ENCODE assay signal across 8 mouse cellular contexts in the genomic region with DNA sequence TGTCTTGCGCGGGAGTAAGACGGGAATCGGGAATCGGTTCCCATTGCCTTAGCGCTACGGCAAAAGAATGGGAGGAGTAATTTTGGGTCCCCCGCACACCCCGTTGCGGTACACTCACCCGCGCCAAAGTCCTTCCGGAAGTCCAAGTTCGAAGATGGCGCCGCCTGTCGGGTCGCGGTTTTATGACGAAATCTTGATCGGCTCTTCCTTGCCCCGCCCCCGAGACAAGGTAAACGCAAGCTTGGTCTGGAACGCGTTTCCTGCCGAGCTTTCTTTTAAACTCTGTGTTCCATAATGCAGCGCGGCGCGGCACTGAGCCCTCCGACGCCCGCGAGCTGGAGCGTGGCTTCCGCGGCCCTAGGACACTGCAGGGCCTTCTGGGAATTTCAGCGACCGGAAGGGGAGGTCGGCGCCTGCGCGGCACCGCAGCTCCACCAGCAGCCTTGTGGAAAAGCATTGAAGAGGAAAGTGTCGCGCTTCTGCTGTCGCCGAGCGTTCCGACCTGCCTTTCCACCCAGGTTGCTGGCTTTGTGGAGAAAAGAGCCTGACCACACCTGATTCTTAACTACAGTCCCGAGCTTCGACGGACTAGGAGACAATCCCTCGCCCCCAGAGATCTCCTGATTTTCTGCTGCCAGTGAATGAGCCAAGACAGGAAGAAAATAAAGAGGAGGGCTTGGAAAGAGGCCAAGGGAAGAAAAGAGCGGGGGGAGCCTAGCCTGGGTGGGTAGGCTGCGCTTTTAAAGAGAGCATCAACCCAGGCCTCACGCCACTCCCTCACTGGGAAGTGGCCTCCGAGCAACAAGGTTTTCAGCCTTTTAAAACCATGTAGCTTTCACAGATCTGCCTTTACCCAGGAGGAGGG. TPM values are rescaled to one million over a fixed set of nuclear protein-coding genes. Genes with fewer than 3 reads are reported as not detected.
A peak's percentile ranks its signal among the peaks of the same experiment; 100 is the strongest.
DNase-seq lines count a peak whose midpoint lies in the region; ATAC-seq lines count a peak whose summit lies in the region.

TSS of gene Gm29609 (minus strand) at position 146 of the 865 bp plus-strand sequence.
TSS of gene Gtf3c2 (minus strand) at position 379 of the 865 bp plus-strand sequence.

- H3K4me3 ChIP-seq in heart, embryonic 14.5 days (ENCODE audit: control insufficient read depth in 1 of 2, insufficient read depth in 1 of 2, low read depth in 1 of 2, low read length in 2 of 2) = peak within 1 kb of the TSS; percentile 74 to 82
- peak within 1 kb of the TSS; percentile 96 for H3K4me3 ChIP-seq in liver, embryonic 13.5 days (replicated peaks)
- peak within 1 kb of the TSS; percentile 82 for H3K4me3 ChIP-seq in stomach, embryonic 16.5 days (replicated peaks; ENCODE audit: low read length)

- H3K4me2 ChIP-seq in heart, embryonic 14.5 days (ENCODE audit: low read length) = peak within 1 kb of the TSS; percentile 97
- H3K4me2 ChIP-seq in liver, embryonic 13.5 days = peak within 1 kb of the TSS; percentile 92
- peak within 1 kb of the TSS; percentile 84 for H3K4me2 ChIP-seq in stomach, embryonic 16.5 days (ENCODE audit: low read depth, low read length)

- peak; percentile 90 for DNase-seq in c-Kit-negative CD71-positive TER-119-positive erythroid progenitor cells, embryonic 14.5 days (ENCODE audit: low read depth, low spot score)
- DNase-seq in fibroblast of lung, adult 2 months (ENCODE audit: low read depth) = peak; percentile 92
- DNase-seq in kidney, postnatal 14 days = peak; percentile 96
- peak; percentile 83 for DNase-seq in liver, embryonic 13.5 days
- peak; percentile 91 for DNase-seq in neural tube, embryonic 10.5 days (ENCODE audit: extremely low spot score, low spot score)

- H3K9ac ChIP-seq in heart, embryonic 14.5 days (ENCODE audit: low read length) = peak within 1 kb of the TSS; percentile 79
- H3K9ac ChIP-seq in liver, embryonic 13.5 days = peak within 1 kb of the TSS; percentile 89
- H3K9ac ChIP-seq in stomach, embryonic 16.5 days (ENCODE audit: low read length) = peak within 1 kb of the TSS; percentile 81

- ATAC-seq in CD4-positive, CD25-positive, alpha-beta regulatory T cell, adult 4 months = peak; percentile 94
- peak; percentile 98 for ATAC-seq in heart, embryonic 14.5 days (ENCODE audit: insufficient number of reproducible peaks, insufficient read depth, low FRiP score, low read depth)
- peak; percentile 91 for ATAC-seq in liver, embryonic 13.5 days (ENCODE audit: low read depth)
- ATAC-seq in stomach, embryonic 16.5 days (ENCODE audit: insufficient read depth, low FRiP score) = peak; percentile 97

- H3K9me3 ChIP-seq in heart, embryonic 14.5 days (ENCODE audit: control insufficient read depth, low read length) = no peaks in the 10 kb centered on the region
- no peaks in the 10 kb centered on the region for H3K9me3 ChIP-seq in liver, embryonic 13.5 days (replicated peaks)
- no peaks in the 10 kb centered on the region for H3K9me3 ChIP-seq in stomach, embryonic 16.5 days (replicated peaks; ENCODE audit: control insufficient read depth, low read length)

- H3K27me3 ChIP-seq in heart, embryonic 14.5 days (ENCODE audit: control insufficient read depth, insufficient read depth, low read length) = no peaks in the 10 kb centered on the region
- H3K27me3 ChIP-seq in liver, embryonic 13.5 days = no peaks in the 10 kb centered on the region
- no peaks in the 10 kb centered on the region for H3K27me3 ChIP-seq in stomach, embryonic 16.5 days (ENCODE audit: control insufficient read depth, insufficient read depth, low read length)

- under 1% methylated on average over 59 of the region's 59 CpGs for WGBS in heart, embryonic 14.5 days
- under 1% methylated on average over 59 of the region's 59 CpGs for WGBS in liver, embryonic 13.5 days (ENCODE audit: insufficient replicate concordance)
- under 1% methylated on average over 59 of the region's 59 CpGs for WGBS in stomach, embryonic 16.5 days

- H3K36me3 ChIP-seq in heart, embryonic 14.5 days (ENCODE audit: control insufficient read depth, insufficient read depth, low read length) = no peaks in the 10 kb centered on the region
- peaks cover 8% of the 10 kb centered on the region for H3K36me3 ChIP-seq in liver, embryonic 13.5 days
- H3K36me3 ChIP-seq in stomach, embryonic 16.5 days (ENCODE audit: control insufficient read depth, insufficient read depth, low read length) = no peaks in the 10 kb centered on the region

- H3K27ac ChIP-seq in heart, embryonic 14.5 days (replicated peaks in 1 of 2; ENCODE audit: control insufficient read depth in 1 of 2, insufficient read depth in 1 of 2, low read depth in 2 of 2, low read length in 2 of 2) = peak within 1 kb of the TSS; percentile 93 to 98
- peak within 1 kb of the TSS; percentile 98 for H3K27ac ChIP-seq in liver, embryonic 13.5 days
- peak within 1 kb of the TSS; percentile 98 for H3K27ac ChIP-seq in stomach, embryonic 16.5 days (ENCODE audit: low read length)

- H3K4me1 ChIP-seq in heart, embryonic 14.5 days (ENCODE audit: control insufficient read depth in 2 of 2, insufficient read depth in 2 of 2, low read length in 2 of 2) = peaks cover 0 to 8% of the 10 kb centered on the region in 2 experiments; a peak in 2 of 4 replicates
- peaks cover 53% of the 10 kb centered on the region for H3K4me1 ChIP-seq in liver, embryonic 13.5 days (replicated peaks)
- 0 out of 2 replicates have a peak, but pooled peaks cover 3% of the 10 kb centered on the region for H3K4me1 ChIP-seq in stomach, embryonic 16.5 days (ENCODE audit: control insufficient read depth, insufficient read depth, low read length)

RNA-seq across cellular contexts. Expression of gene Gm29609, which starts in this region (rescaled TPM):
- polyA plus RNA-seq in CD4-positive, CD25-positive, alpha-beta regulatory T cell, adult 4 months (2017; shearing (Covaris generic)) = 1 to 10 TPM; 1.2 to 1.5 TPM
- polyA plus RNA-seq in heart, embryonic 14.5 days (2014; fragmentation: Nextera tagmentation; extraction: Ambion mirVana) = 1.1 and 2.0 TPM in 2 replicates
- 0.36 and 0.52 TPM in 2 replicates for polyA plus RNA-seq in liver, embryonic 13.5 days (2015; fragmentation: Nextera tagmentation; extraction: Ambion mirVana)
- 1.2 and 2.0 TPM in 2 replicates for polyA plus RNA-seq in stomach, embryonic 16.5 days (2015; fragmentation: Nextera tagmentation; extraction: Ambion mirVana)

RNA-seq across cellular contexts. Expression of gene Gtf3c2, which starts in this region (rescaled TPM):
- 100 to 1,000 TPM in 1 of 2 experiments, 10 to 100 TPM in 1; 70.2 to 126 TPM for polyA plus RNA-seq in CD4-positive, CD25-positive, alpha-beta regulatory T cell, adult 4 months (2017; shearing (Covaris generic))
- 39.9 and 42.6 TPM in 2 replicates for polyA plus RNA-seq in heart, embryonic 14.5 days (2014; fragmentation: Nextera tagmentation; extraction: Ambion mirVana)
- polyA plus RNA-seq in liver, embryonic 13.5 days (2015; fragmentation: Nextera tagmentation; extraction: Ambion mirVana) = 31.5 and 37.0 TPM in 2 replicates
- 68.1 and 69.4 TPM in 2 replicates for polyA plus RNA-seq in stomach, embryonic 16.5 days (2015; fragmentation: Nextera tagmentation; extraction: Ambion mirVana)

Comparison
In these comparisons a context has a peak if more than half of its experiments do, and no peak if none do; other contexts are left out.
1. Peak in every context shown above with its lines: DNase-seq, ATAC-seq, H3K4me3 ChIP-seq and H3K27ac ChIP-seq.